Mouse (Mus musculus) forebrain, embryonic 12.5 days (tissue): ENCODE data around the gene Arhgef19. TPM values are rescaled to one million over a fixed set of nuclear protein-coding genes. Genes with fewer than 3 reads are reported as not detected.

Experiments used
- ATAC-seq: fragments of 200-750 bp; cut with Nextera tagmentation; 2 replicates; pipeline ENCODE4 v1.8.0; 2017; ENCODE audit warnings: moderate TSS enrichment; ENCODE audit not compliant: low FRiP score
- H3K27ac ChIP-seq: fragments of 300-500 bp; sonication (generic); 2 replicates; pipeline ENCODE4 v1.5.1; 2016; ENCODE audit warnings: mild to moderate bottlenecking
- H3K27me3 ChIP-seq: fragments of 300-500 bp; sonication (generic); 2 replicates; pipeline ENCODE4 v1.6.1; 2016; ENCODE audit warnings: mild to moderate bottlenecking
- H3K36me3 ChIP-seq: fragments of 300-500 bp; sonication (generic); replicated peaks from 2 replicates; pipeline ENCODE4 v1.6.1; 2016; ENCODE audit warnings: mild to moderate bottlenecking
- H3K4me1 ChIP-seq: fragments of 300-500 bp; sonication (generic); 2 replicates; pipeline ENCODE4 v1.6.1; 2016
- H3K4me2 ChIP-seq: fragments of 300-500 bp; sonication (generic); 2 replicates; pipeline ENCODE4 v1.6.1; 2016; ENCODE audit warnings: mild to moderate bottlenecking, moderate library complexity
- H3K4me3 ChIP-seq: fragments of 300-500 bp; sonication (generic); replicated peaks from 2 replicates; pipeline ENCODE4 v1.5.1; 2016; ENCODE audit warnings: mild to moderate bottlenecking
- H3K9ac ChIP-seq: fragments of 300-500 bp; sonication (generic); 2 replicates; pipeline ENCODE4 v1.6.1; 2016; ENCODE audit warnings: mild to moderate bottlenecking
- H3K9me3 ChIP-seq: fragments of 300-500 bp; sonication (generic); 2 replicates; pipeline ENCODE4 v1.6.1; 2016
- WGBS: fragments of 180-500 bp; shearing (Covaris S2); methylation state at CpG from one replicate; pipeline ENCODE4 v1.1.7; 2016; 5-methylcytosine and 5-hydroxymethylcytosine counted together
- polyA plus RNA-seq: library from polyadenylated mRNA; unstranded; fragments of >200 nt; fragmentation: Nextera tagmentation; extraction: Ambion mirVana; gene quantifications from 2 replicates; pipeline ENCODE4 v1.2.1, GENCODE M21; 2016

Gene Arhgef19
- polyA plus RNA-seq, 1 experiment from 2014 or later = 1.9 TPM

DNA sequence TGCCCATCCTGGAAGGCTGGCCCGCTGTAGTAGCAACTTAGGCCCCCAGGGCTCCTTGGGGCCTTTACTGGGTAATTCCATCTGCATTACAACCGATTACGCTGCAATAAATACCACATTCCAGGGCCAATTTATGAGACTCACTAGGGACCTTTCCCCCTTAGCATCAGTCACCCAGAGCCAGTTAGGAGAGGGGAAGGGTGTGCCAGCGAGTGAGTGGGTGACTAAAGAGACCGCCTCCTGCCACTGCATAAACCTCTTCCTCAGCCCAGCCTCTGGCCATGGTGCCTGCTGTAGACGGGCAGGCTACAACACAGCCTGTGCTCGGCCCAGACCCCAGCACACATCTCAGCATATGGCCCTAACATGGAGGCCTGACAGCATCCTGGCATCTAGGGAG is 58.6 kb downstream of the Arhgef19 start:
- H3K36me3 ChIP-seq = no peaks in the 10 kb centered on the region
- no peak overlapping the region for H3K9ac ChIP-seq
- H3K4me3 ChIP-seq = no peak overlapping the region
- H3K27ac ChIP-seq = no peak overlapping the region
- peaks cover 80% of the 10 kb centered on the region for H3K27me3 ChIP-seq
- WGBS = 81% methylated on average over 7 of the region's 7 CpGs
- no peak overlapping the region for H3K4me2 ChIP-seq
- ATAC-seq = no peak
- peaks cover 29% of the 10 kb centered on the region for H3K4me1 ChIP-seq
- H3K9me3 ChIP-seq = no peaks in the 10 kb centered on the region

DNA sequence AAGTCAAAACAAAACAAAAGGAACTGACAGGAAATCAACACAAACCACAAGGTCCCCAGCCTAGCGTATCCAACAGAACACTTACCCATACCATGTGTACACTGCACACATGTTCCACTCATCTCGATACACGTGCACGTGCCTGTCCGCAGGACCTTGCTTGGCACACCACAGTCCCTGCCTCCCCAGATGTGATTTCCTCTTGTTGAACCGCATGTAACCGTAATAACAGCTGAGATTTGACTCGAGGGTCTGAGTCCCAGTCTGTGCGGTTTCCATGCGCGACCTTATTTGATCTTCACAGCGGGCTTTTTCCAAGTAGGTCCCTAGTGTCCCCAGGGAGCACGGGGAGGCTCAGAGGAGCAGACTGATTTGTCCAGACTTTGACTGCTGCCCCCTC is 60.1 kb downstream of the Arhgef19 start:
- Histone ChIP-seq H3K4me1 (peaks cover 37% of the 10 kb centered on the region), H3K36me3 (no peaks in the 10 kb centered on the region), H3K9me3 (no peaks in the 10 kb centered on the region), H3K9ac (no peak overlapping the region), H3K27ac (no peak overlapping the region), H3K27me3 (peaks cover 84% of the 10 kb centered on the region), H3K4me3 (no peak overlapping the region), H3K4me2 (no peak overlapping the region)
- no peak for ATAC-seq
- WGBS = 77% methylated on average over 13 of the region's 13 CpGs

DNA sequence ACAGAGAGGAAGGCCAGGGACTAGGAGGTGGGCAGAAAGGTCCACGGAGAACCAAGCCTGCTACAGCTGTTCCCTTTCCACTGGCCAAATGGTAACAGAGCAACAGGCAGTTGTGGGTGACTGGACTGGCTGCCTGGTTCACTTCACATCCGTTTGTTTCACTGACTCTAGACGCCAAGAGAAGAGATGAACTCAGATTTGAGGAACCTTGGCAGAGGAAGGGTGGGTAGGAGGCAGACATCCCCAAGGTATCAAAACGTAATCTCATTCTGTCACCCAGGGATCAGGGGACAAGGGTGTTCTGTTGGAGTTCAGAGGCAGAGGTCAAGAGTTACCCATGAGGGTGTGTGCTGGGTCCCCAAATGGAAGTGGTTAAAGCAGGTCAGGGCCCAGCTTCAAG is 60.9 kb downstream of the Arhgef19 start:
- no peak overlapping the region for H3K27ac ChIP-seq
- peaks cover 38% of the 10 kb centered on the region for H3K4me1 ChIP-seq
- peaks cover 82% of the 10 kb centered on the region for H3K27me3 ChIP-seq
- no peak for ATAC-seq
- no peaks in the 10 kb centered on the region for H3K9me3 ChIP-seq
- no peak overlapping the region for H3K4me2 ChIP-seq
- WGBS = 68% methylated on average over 4 of the region's 4 CpGs
- H3K4me3 ChIP-seq = no peak overlapping the region
- no peak overlapping the region for H3K9ac ChIP-seq
- H3K36me3 ChIP-seq = no peaks in the 10 kb centered on the region

DNA sequence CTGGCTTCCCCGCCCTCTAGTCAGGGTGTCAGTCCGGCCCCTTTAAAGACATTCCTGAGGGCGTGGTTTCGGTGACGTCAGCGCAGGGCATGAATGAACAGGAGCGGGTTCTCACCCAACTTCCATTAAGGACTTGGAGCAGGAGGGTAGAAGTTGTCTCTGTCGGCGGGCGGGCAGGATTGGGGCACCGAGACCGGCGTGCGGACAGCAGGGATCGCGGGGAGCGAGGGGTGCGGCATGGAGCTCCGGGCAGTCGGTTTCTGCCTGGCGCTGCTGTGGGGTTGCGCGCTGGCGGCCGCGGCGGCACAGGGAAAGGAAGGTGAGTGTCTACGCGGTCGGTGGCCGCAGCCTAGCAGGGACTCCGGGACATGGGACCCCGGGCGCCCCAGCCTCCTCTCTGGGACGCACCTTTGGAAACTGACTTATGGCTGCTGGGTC is 61.8 kb downstream of the Arhgef19 start, which contains the start of gene Epha2:
Gene Epha2, plus strand, starts transcription at position 125 of the 438 bp plus-strand sequence.
- peak; percentile 65; the same call in 1 of the 2 replicates for ATAC-seq
- H3K27ac ChIP-seq = no peak within 1 kb of the TSS
- peak within 1 kb of the TSS; percentile 61 for H3K9ac ChIP-seq
- peak within 1 kb of the TSS; percentile 98 for H3K4me2 ChIP-seq
- H3K9me3 ChIP-seq = no peaks in the 10 kb centered on the region
- H3K27me3 ChIP-seq = peaks cover 78% of the 10 kb centered on the region
- H3K4me3 ChIP-seq = peak within 1 kb of the TSS; percentile 63
- no peaks in the 10 kb centered on the region for H3K36me3 ChIP-seq
- 0% methylated on average over 35 of the region's 35 CpGs for WGBS
- H3K4me1 ChIP-seq = peaks cover 38% of the 10 kb centered on the region

DNA sequence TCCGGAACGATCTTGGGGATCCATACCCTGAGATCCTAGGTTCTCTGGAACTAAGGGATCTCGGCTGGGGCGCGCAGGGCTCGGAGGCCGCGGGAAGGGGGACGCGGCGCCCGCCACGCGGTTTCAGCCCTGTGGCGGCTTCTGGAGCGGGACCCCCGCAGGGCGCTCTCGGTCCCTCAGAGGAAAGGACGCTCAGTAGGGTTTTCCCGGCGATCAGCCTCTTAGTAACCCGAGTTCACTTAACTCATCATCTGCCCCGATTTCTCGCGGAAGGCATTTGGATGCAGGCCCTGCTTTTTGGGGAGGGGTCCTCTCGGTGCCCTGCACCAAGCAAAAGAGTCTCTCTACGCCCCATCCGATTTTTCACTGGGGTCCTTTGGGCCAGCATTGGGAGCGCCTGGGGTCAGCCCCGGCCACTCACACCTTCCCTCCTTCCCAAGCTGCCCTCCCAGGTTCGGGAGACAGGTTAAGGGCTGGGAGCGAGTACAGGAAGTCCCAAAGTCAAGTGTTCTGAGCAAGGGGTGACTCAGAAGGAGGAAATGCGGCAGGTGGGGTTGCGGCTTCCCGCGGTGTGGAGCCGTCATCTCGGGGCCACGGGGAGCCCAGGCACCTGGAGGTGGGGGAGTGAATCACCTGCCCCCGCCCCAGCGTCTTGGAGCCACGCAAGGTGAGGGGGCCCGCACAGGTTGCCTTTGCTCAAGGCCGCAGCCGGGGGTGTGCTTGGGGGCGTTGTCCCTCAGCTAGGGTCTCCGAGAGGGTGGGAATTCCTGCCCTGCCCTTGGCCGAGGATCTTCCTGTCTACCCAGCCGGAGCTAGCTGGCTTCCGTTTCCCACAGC is 62.5 kb downstream of the Arhgef19 start:
- Histone ChIP-seq H3K27me3 (peaks cover 75% of the 10 kb centered on the region), H3K4me2 (peak overlapping the region; percentile 98), H3K4me3 (peak overlapping the region; percentile 63), H3K36me3 (no peaks in the 10 kb centered on the region), H3K9me3 (no peaks in the 10 kb centered on the region), H3K9ac (peak overlapping the region; percentile 61), H3K4me1 (peaks cover 42% of the 10 kb centered on the region), H3K27ac (no peak overlapping the region)
- ATAC-seq = 0 out of 2 replicates have a peak, but pooled peaks have one; percentile 12
- WGBS = under 1% methylated on average over 51 of the region's 51 CpGs

DNA sequence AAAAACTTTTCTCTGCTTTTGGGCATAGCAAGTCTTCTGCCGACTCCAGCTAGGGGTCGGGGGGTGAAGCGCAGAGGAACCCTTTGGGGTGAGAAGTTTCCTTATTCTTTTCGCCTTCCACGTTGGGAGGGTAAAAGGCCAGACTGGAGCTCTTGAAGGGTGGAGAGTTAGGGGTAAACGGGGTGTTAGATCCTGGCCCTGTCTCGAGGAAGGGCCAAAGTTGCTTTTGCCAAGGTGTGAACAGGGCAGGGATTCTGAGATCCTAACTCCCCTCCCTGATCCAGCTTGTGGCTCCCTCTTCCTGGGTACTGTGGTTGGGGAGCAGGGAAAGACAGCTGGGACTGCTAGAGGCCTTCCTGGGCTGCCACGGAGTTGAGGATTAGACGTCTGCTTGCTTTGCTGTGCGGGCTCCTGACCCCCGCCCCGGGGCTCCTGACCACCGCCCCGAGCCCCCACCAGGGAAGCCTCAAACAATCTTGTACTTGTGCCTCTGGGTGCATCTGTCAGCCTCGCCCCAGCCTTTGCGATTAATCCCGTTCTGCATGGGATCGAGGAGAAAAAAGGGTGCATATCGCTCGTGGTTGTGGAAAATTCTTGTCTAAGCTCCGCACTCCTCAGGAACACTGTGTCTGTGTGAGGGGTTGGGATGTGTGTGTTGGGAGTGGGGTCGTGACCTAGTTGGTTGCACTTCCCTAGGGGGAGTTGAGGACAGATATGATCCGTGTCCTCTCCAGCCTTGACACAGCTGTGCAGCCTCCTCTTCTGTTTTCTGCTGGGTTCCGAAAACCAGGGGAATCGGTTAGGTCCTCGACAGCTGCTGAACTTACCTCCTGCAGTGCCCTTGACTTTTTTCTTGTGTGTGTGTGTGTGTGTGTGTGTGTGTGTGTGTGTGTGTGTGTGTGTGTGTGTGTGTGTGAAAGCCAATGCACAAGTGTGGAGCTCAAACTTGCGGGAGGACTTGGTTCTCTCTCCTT is 63.4 kb downstream of the Arhgef19 start:
- Histone ChIP-seq H3K9me3 (no peaks in the 10 kb centered on the region), H3K4me2 (peak overlapping the region; percentile 98), H3K36me3 (no peaks in the 10 kb centered on the region), H3K27ac (no peak overlapping the region), H3K9ac (peak overlapping the region; percentile 61), H3K27me3 (peaks cover 68% of the 10 kb centered on the region), H3K4me3 (peak overlapping the region; percentile 63), H3K4me1 (peaks cover 44% of the 10 kb centered on the region)
- 11% methylated on average over 26 of the region's 27 CpGs for WGBS
- ATAC-seq = no peak

DNA sequence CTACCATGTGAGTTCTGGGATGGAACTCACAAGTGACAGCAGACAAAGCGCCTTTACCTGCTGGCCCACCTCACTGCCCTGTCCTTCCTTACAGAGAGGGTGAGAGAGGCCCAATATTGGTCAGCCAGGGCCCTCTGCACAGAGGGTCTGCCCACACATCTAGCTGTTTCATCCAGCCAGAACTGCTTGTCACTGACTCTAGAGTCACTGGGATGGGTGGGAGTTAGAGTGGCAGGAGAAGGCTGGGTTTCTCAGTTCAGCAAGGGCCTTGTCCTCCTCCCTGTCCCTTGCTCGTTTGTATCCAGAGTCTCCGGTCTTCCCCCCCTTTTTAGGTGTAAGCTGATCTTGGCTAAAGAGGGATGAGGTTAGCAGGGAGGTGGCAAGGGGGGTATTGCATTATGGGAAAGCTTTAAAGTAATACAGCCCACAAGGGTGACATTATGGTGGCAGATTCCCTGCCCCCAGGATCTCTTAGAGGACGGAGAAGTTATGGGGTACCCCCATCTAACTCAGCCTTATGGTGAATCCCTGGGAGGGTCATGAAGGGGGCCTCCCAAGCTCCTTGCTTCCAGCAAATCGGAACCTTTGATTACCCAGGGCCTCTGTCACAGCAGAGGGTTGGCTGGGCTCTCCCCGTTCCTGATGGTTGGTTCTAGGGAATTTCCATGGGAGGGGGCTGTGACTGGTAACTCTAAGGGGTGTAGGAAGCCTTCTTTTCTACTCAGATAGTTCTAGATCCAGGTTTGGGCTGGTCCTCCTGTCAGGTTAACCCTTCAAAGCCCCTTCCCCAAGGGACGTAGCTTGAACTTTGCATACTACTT is 64.3 kb downstream of the Arhgef19 start:
- Histone ChIP-seq H3K4me3 (no peak overlapping the region), H3K27me3 (peaks cover 63% of the 10 kb centered on the region), H3K4me2 (no peak overlapping the region)

DNA sequence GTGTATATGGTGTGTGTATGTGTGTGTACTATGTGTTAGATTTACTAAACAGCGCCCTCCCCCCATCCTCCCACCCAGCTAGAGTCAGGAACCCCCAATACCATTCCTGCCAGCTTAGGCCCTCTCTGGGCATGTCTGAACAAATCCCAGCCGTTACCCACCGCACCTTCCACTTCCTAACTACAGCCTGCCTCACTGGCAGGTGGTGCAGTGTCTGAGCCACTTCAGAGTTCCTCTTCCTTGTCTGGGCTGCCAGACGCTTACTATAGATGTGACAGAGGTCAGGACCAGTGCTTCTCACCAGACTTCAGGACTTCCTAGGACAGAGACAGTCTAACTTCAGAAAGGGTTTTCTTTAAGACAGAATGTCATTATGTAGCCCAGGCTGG is 64.9 kb downstream of the Arhgef19 start:
- Histone ChIP-seq H3K4me3 (no peak overlapping the region), H3K27ac (no peak overlapping the region), H3K9me3 (no peaks in the 10 kb centered on the region), H3K4me1 (peaks cover 44% of the 10 kb centered on the region), H3K9ac (no peak overlapping the region), H3K27me3 (peaks cover 57% of the 10 kb centered on the region), H3K4me2 (no peak overlapping the region), H3K36me3 (no peaks in the 10 kb centered on the region)
- ATAC-seq = no peak
- WGBS = 88% methylated on average over 4 of the region's 4 CpGs

More for the DNA sequence above, 64.3 kb downstream of the Arhgef19 start:
- ATAC-seq = no peak
- Histone ChIP-seq H3K9me3 (no peaks in the 10 kb centered on the region), H3K9ac (no peak overlapping the region), H3K4me1 (peaks cover 44% of the 10 kb centered on the region), H3K36me3 (no peaks in the 10 kb centered on the region), H3K27ac (no peak overlapping the region)
- WGBS = 47% methylated on average over 7 of the region's 7 CpGs

DNA sequence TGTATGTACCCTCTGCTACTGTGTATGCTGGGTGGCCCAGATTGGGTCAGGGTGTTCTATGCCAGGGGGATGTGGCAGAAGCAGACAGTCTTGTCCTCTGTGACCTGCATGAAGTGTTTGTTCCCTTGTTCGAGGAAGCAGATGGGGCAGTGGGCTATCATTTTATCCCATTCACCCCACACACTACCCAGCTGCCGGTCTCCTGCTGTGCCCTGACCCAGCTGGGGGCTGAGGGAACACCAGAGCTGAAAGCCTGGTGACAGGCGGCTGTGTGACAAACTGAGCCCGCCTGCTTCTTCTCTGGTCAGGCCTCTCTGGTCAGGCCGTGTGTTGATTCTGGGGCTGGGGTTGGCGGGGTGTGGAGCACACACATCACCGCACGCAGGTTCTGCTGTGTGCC is 66.8 kb downstream of the Arhgef19 start:
- 21% methylated on average over 8 of the region's 8 CpGs for WGBS
- Histone ChIP-seq H3K36me3 (no peaks in the 10 kb centered on the region), H3K27me3 (peaks cover 40% of the 10 kb centered on the region), H3K4me3 (no peak overlapping the region), H3K27ac (no peak overlapping the region), H3K9ac (no peak overlapping the region), H3K4me2 (no peak overlapping the region), H3K9me3 (no peaks in the 10 kb centered on the region), H3K4me1 (peaks cover 61% of the 10 kb centered on the region)
- no peak for ATAC-seq
